Mouse (Mus musculus): ENCODE results near the gene Sstr2.
"Not testable (repeated sequence)": the region's sequence is repeated elsewhere in the genome, so short reads cannot be mapped to it uniquely, and the experiment has no call there.

The Sstr2 gene

GRCm38 (mm10) chr11:113657221-113657620 is 38.1 kb downstream of the Sstr2 start:
- no peak for DNase-seq (ENCODE audit: low read depth)

GRCm38 (mm10) chr11:113658319-113658718 is 39.2 kb downstream of the Sstr2 start:
- DNase-seq (ENCODE audit: low read depth): no peak

GRCm38 (mm10) chr11:113658763-113659162 is 39.6 kb downstream of the Sstr2 start:
- no peak for DNase-seq (ENCODE audit: low read depth)

GRCm38 (mm10) chr11:113660213-113660612 is 41.1 kb downstream of the Sstr2 start:
- not testable (repeated sequence) for DNase-seq (ENCODE audit: low read depth)

GRCm38 (mm10) chr11:113660940-113661339 is 41.8 kb downstream of the Sstr2 start:
- no peak for DNase-seq (ENCODE audit: low read depth)

GRCm38 (mm10) chr11:113661835-113662351 is 42.8 kb downstream of the Sstr2 start:
- DNase-seq (ENCODE audit: low read depth): no peak

- DNase-seq (ENCODE audit: low read depth): no peak
Observed at GRCm38 (mm10) chr11:113664279-113664678, 45.1 kb downstream of the Sstr2 start.

GRCm38 (mm10) chr11:113666205-113666604 is 47.1 kb downstream of the Sstr2 start:
- DNase-seq (ENCODE audit: low read depth): no peak

GRCm38 (mm10) chr11:113666648-113667047 is 47.5 kb downstream of the Sstr2 start:
- no peak for DNase-seq (ENCODE audit: low read depth)

- DNase-seq (ENCODE audit: low read depth): no peak
Observed at GRCm38 (mm10) chr11:113667122-113667521, 48.0 kb downstream of the Sstr2 start.

GRCm38 (mm10) chr11:113667704-113668103 is 48.6 kb downstream of the Sstr2 start:
- no peak for DNase-seq (ENCODE audit: low read depth)

GRCm38 (mm10) chr11:113668857-113669256 is 49.7 kb downstream of the Sstr2 start:
- no peak for DNase-seq (ENCODE audit: low read depth)

- no peak for DNase-seq (ENCODE audit: low read depth)
Observed at GRCm38 (mm10) chr11:113669711-113670110, 50.6 kb downstream of the Sstr2 start.

- DNase-seq (ENCODE audit: low read depth): no peak
Observed at GRCm38 (mm10) chr11:113673614-113674013, 54.5 kb downstream of the Sstr2 start.

- no peak for DNase-seq (ENCODE audit: low read depth)
Observed at GRCm38 (mm10) chr11:113674595-113674994, 55.5 kb downstream of the Sstr2 start.
